Mouse (Mus musculus) c-Kit-positive CD71-negative TER-119-negative erythroid progenitor cells, embryonic 14.5 days (primary cell): ENCODE results near the gene Ddx47.

Experiments
- DNase-seq: peaks from one replicate; pipeline ENCODE4 v3.0.0-alpha.2; 2013; ENCODE audit warnings: low read depth

The Ddx47 gene

DNA sequence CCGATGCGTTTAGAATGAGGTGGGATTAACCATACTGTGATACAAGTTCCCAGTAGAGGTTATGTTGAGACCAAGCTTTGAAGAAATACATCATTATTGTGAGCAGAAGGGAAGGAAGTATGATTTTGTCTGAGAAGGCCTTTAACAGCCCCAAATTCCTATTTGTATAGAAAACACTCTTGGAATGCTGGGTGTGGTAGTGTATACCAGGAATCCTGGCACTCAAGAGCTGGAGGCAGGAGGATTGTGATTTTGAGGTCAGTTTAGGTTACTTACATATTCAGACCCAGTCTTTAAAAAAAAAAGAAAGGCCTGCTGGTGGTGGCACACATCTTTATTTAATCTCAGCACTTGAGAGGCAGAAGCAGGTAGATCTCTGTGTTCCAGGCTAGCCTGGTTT lies 58.9 kb downstream of the Ddx47 start:
- DNase-seq: no peak
